Mouse (Mus musculus): ENCODE measurements around the gene Rapgef2.

DNA sequence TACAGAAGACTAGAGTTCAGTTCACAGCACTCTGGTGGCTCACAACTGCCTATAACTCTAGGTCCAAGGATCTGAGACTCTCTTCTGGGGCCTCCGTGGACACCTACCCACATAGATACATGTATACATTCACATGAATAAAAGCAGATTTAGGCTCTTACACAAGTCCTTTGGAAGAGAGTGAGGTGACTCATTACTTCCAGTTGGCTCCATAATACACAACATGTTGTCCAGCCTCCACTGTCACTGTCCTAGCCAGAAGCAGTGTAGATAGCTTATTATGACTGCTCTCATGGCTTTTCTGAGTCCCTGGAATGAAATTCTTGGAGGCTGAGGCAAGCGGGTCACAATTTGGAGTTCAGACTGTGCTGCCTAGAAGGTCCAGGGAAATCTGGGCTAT, 251.9 kb downstream of the Rapgef2 start:
- TF ChIP-seq EP300 (optimal IDR thresholded peaks at IDR 0.05) (no peak), CTCF (IDR thresholded peaks at IDR 0.05; ENCODE audit: low read depth) (no peak)

Measured in stomach, postnatal 0 days (tissue).